Comparison of ENCODE assay signal across 8 mouse cellular contexts in the genomic region with DNA sequence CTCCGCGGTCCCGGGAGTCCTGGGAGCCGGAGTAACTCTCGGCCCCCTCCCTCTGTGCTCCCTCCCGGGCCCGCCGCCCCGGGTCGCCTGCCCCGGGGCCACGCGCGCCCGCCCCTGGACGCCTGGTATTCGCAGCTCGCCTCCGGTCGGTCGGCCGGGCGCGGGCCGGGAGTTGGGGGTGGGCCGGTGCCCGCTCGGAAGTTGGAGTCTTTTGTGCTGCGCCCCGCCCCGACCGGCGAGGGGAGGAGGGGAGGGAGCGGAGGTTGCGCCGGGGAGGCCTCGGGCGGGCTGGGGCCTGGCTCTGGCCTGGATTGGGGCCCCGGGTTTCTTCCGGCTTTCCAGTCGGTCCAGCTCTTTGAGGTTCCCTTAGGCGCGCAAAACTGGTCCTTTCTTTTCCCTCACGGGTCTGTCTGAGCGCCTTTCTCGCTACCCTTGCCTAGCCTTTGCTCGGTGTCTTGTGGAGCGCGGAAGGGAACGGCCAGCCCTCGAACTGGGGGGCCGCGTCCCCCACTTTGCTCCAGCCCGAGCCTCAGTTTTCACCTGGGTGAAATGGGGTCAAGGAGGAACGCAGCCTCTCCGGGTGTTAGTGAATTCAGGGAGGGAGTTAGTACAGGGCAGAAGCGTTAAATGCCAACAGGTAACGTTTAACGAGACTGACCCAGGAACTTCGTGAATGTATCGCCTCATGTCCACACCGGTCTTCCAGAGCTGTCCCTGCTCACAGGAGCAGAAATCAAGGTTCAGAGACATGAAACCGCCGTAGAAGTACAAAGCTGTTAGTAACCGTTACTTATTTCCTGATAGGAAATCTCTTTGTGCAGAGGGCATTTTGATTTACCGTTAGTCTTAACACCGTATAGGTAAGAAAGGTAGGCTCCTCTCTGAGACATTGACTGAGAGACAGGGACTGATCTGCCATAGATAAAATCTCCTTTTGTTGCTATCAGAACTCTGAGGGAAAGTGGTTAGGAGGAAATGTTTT. TPM values are rescaled to one million over a fixed set of nuclear protein-coding genes. Genes with fewer than 3 reads are reported as not detected.
DNase-seq lines count a peak whose midpoint lies in the region; ATAC-seq and TF ChIP-seq lines count a peak whose summit lies in the region.

No protein-coding gene starts in this region.

- H3K79me2 ChIP-seq in C2C12 (ENCODE audit: control insufficient read depth, insufficient read depth), result peaks cover 58% of the 10 kb centered on the region

- no peak for TF ChIP-seq EP300 in stomach, postnatal 0 days (optimal IDR thresholded peaks at IDR 0.05)

- peak overlapping the region; percentile 98 for H3K27ac ChIP-seq in bone marrow macrophage, adult 2 months (ENCODE audit: insufficient read depth, low read depth, low read length)
- H3K27ac ChIP-seq in heart, embryonic 13.5 days (replicated peaks), result peak overlapping the region; percentile 99
- peak overlapping the region; percentile 97 for H3K27ac ChIP-seq in liver, embryonic 15.5 days (replicated peaks)
- peak overlapping the region; percentile 98 for H3K27ac ChIP-seq in stomach, postnatal 0 days (replicated peaks)

- under 1% methylated on average over 67 of the region's 67 CpGs for WGBS in heart, embryonic 13.5 days
- under 1% methylated on average over 67 of the region's 67 CpGs for WGBS in liver, embryonic 15.5 days (ENCODE audit: insufficient replicate concordance)
- under 1% methylated on average over 67 of the region's 67 CpGs for WGBS in stomach, postnatal 0 days

- H3ac ChIP-seq in C2C12 (ENCODE audit: control insufficient read depth, insufficient read length, low read depth), result peak overlapping the region; percentile 90

- TF ChIP-seq POLR2A in bone marrow macrophage, adult 2 months (IDR thresholded peaks at IDR 0.05; ENCODE audit: borderline replicate concordance, low read depth, low read length), result no peak

- H3K4me3 ChIP-seq in C2C12 (ENCODE audit: insufficient read depth, poor library complexity, severe bottlenecking), result peak overlapping the region; percentile 93
- peak overlapping the region; percentile 82 for H3K4me3 ChIP-seq in bone marrow macrophage, adult 2 months (ENCODE audit: insufficient read depth, low read length)
- H3K4me3 ChIP-seq in erythroblast, embryonic 14.5 days (replicated peaks), result peak overlapping the region; percentile 98
- peak overlapping the region; percentile 97 for H3K4me3 ChIP-seq in heart, embryonic 13.5 days
- peak overlapping the region; percentile 98 for H3K4me3 ChIP-seq in liver, embryonic 15.5 days (replicated peaks)
- H3K4me3 ChIP-seq in stomach, postnatal 0 days (ENCODE audit: low read depth, low read length), result peak overlapping the region; percentile 91

- H3K9me3 ChIP-seq in erythroblast, embryonic 14.5 days (ENCODE audit: control insufficient read depth, low read length), result no peaks in the 10 kb centered on the region
- no peaks in the 10 kb centered on the region for H3K9me3 ChIP-seq in heart, embryonic 13.5 days
- no peaks in the 10 kb centered on the region for H3K9me3 ChIP-seq in liver, embryonic 15.5 days (replicated peaks)
- H3K9me3 ChIP-seq in stomach, postnatal 0 days (ENCODE audit: control insufficient read depth, low read length), result no peaks in the 10 kb centered on the region

- peaks cover 21% of the 10 kb centered on the region for H3K4me1 ChIP-seq in bone marrow macrophage, adult 2 months (ENCODE audit: control insufficient read depth, insufficient read depth, low read length)
- H3K4me1 ChIP-seq in erythroblast, embryonic 14.5 days (ENCODE audit: control insufficient read depth), result peaks cover 80% of the 10 kb centered on the region
- peaks cover 54% of the 10 kb centered on the region for H3K4me1 ChIP-seq in heart, embryonic 13.5 days
- peaks cover 78% of the 10 kb centered on the region for H3K4me1 ChIP-seq in liver, embryonic 15.5 days (replicated peaks)
- H3K4me1 ChIP-seq in stomach, postnatal 0 days (replicated peaks; ENCODE audit: control insufficient read depth, insufficient read depth), result 0 out of 2 replicates have a peak, but pooled peaks cover 11% of the 10 kb centered on the region

- H3K4me2 ChIP-seq in heart, embryonic 13.5 days, result peak overlapping the region; percentile 95
- H3K4me2 ChIP-seq in liver, embryonic 15.5 days, result peak overlapping the region; percentile 80
- H3K4me2 ChIP-seq in stomach, postnatal 0 days (replicated peaks; ENCODE audit: low read depth), result peak overlapping the region; percentile 82

- H3K79me3 ChIP-seq in C2C12 (ENCODE audit: low read depth), result peaks cover 56% of the 10 kb centered on the region

- no peak for TF ChIP-seq CTCF in C2C12 (IDR thresholded peaks at IDR 0.05; ENCODE audit: control insufficient read depth, insufficient read depth, insufficient read length)
- TF ChIP-seq CTCF in bone marrow macrophage, adult 2 months (IDR thresholded peaks at IDR 0.05; ENCODE audit: low read depth, low read length), result no peak
- TF ChIP-seq CTCF in stomach, postnatal 0 days (IDR thresholded peaks at IDR 0.05; ENCODE audit: low read depth), result peak; percentile 6; the same call in 1 of the 2 replicates

- H3K9ac ChIP-seq in heart, embryonic 13.5 days, result peak overlapping the region; percentile 91
- H3K9ac ChIP-seq in liver, embryonic 15.5 days, result peak overlapping the region; percentile 98
- peak overlapping the region; percentile 96 for H3K9ac ChIP-seq in stomach, postnatal 0 days (ENCODE audit: low read length)

- peak; percentile 16; the same call in 1 of the 2 replicates for ATAC-seq in heart, embryonic 13.5 days (ENCODE audit: extremely low read depth, insufficient number of reproducible peaks, low FRiP score, low TSS enrichment)
- peak; percentile 34 for ATAC-seq in liver, embryonic 15.5 days (ENCODE audit: insufficient read depth)
- peak; percentile 60 for ATAC-seq in stomach, postnatal 0 days (ENCODE audit: low FRiP score, low TSS enrichment)

- H3K27me3 ChIP-seq in C2C12 (ENCODE audit: control insufficient read depth, insufficient read depth, insufficient read length), result no peaks in the 10 kb centered on the region
- H3K27me3 ChIP-seq in erythroblast, embryonic 14.5 days (ENCODE audit: control insufficient read depth), result no peaks in the 10 kb centered on the region
- H3K27me3 ChIP-seq in heart, embryonic 13.5 days (replicated peaks), result no peaks in the 10 kb centered on the region
- H3K27me3 ChIP-seq in liver, embryonic 15.5 days, result no peaks in the 10 kb centered on the region
- no peaks in the 10 kb centered on the region for H3K27me3 ChIP-seq in stomach, postnatal 0 days (ENCODE audit: control insufficient read depth, insufficient read depth, low read length)

- peaks cover 9% of the 10 kb centered on the region for H3K36me3 ChIP-seq in C2C12 (ENCODE audit: control insufficient read depth, insufficient read depth)
- peaks cover 49% of the 10 kb centered on the region for H3K36me3 ChIP-seq in erythroblast, embryonic 14.5 days (ENCODE audit: control insufficient read depth)
- no peaks in the 10 kb centered on the region; the same call in 1 of the 2 replicates for H3K36me3 ChIP-seq in heart, embryonic 13.5 days
- peaks cover 25% of the 10 kb centered on the region for H3K36me3 ChIP-seq in liver, embryonic 15.5 days (replicated peaks)
- H3K36me3 ChIP-seq in stomach, postnatal 0 days (ENCODE audit: control insufficient read depth, insufficient read depth, low read length), result no peaks in the 10 kb centered on the region

- peak; percentile 90 for DNase-seq in kidney, postnatal 10 days
- peak; percentile 75 for DNase-seq in neural tube, embryonic 10.5 days (ENCODE audit: extremely low spot score, low spot score)
- DNase-seq in stomach, postnatal 0 days (ENCODE audit: low spot score), result peak; percentile 90

TF ChIP-seq in C2C12, 6 proteins besides CTCF, POLR2A, EP300 and RAD21:
- TF ChIP-seq CEBPB (IDR thresholded peaks at IDR 0.05; ENCODE audit: low read depth), result no peak
- no peak for TF ChIP-seq FOSL1 (IDR thresholded peaks at IDR 0.05; ENCODE audit: insufficient read depth, low read length, poor library complexity, severe bottlenecking)
- no peak for TF ChIP-seq MAX (IDR thresholded peaks at IDR 0.05)
- no peak for TF ChIP-seq USF1 (IDR thresholded peaks at IDR 0.05; ENCODE audit: low read depth)
- no peak for TF ChIP-seq MYOD1 (IDR thresholded peaks at IDR 0.05; ENCODE audit: control insufficient read depth, insufficient read length, low read depth)
- no peak for TF ChIP-seq MYOG (IDR thresholded peaks at IDR 0.05; ENCODE audit: control insufficient read depth, extremely low read depth, insufficient read length)
TF ChIP-seq in C2C12: peak in this region for 0.

RNA-seq across cellular contexts. Expression of a gene that starts 0.8 kb away (rescaled TPM):
- not detected for polyA plus RNA-seq in C2C12 (2012; fragmentation: generic; extraction: Trizol)
- polyA plus RNA-seq in bone marrow macrophage, adult 2 months (2012; ENCODE audit: insufficient read depth, insufficient read length, missing spikeins), result not detected in 2 replicates
- polyA plus RNA-seq in erythroblast, embryonic 14.5 days (2012), result not detected in 2 replicates
- 0.32 TPM in 1 of 2 replicates, not detected in the other for polyA plus RNA-seq in heart, embryonic 13.5 days (2015; fragmentation: Nextera tagmentation; extraction: Ambion mirVana)
- polyA plus RNA-seq in liver, embryonic 15.5 days (2015; fragmentation: Nextera tagmentation; extraction: Ambion mirVana), result 0.32 TPM in 1 of 2 replicates, not detected in the other
- polyA plus RNA-seq in stomach, postnatal 0 days (2015; fragmentation: Nextera tagmentation; extraction: Ambion mirVana), result 0.41 and 0.65 TPM in 2 replicates

RNA-seq across cellular contexts. Expression of a gene that starts 1.1 kb away (rescaled TPM):
- 358 TPM for polyA plus RNA-seq in C2C12 (2012; fragmentation: generic; extraction: Trizol)
- 108 and 129 TPM in 2 replicates for polyA plus RNA-seq in bone marrow macrophage, adult 2 months (2012; ENCODE audit: insufficient read depth, insufficient read length, missing spikeins)
- 135 and 142 TPM in 2 replicates for polyA plus RNA-seq in erythroblast, embryonic 14.5 days (2012)
- polyA plus RNA-seq in heart, embryonic 13.5 days (2015; fragmentation: Nextera tagmentation; extraction: Ambion mirVana), result 27.8 and 32.4 TPM in 2 replicates
- 23.6 and 24.9 TPM in 2 replicates for polyA plus RNA-seq in liver, embryonic 15.5 days (2015; fragmentation: Nextera tagmentation; extraction: Ambion mirVana)
- 16.8 and 18.7 TPM in 2 replicates for polyA plus RNA-seq in stomach, postnatal 0 days (2015; fragmentation: Nextera tagmentation; extraction: Ambion mirVana)

RNA-seq across cellular contexts. Expression of a gene that starts 22.1 kb away (rescaled TPM):
- polyA plus RNA-seq in C2C12 (2012; fragmentation: generic; extraction: Trizol), result not detected
- polyA plus RNA-seq in bone marrow macrophage, adult 2 months (2012; ENCODE audit: insufficient read depth, insufficient read length, missing spikeins), result not detected in 2 replicates
- not detected in 2 replicates for polyA plus RNA-seq in erythroblast, embryonic 14.5 days (2012)
- not detected in 2 replicates for polyA plus RNA-seq in heart, embryonic 13.5 days (2015; fragmentation: Nextera tagmentation; extraction: Ambion mirVana)
- polyA plus RNA-seq in liver, embryonic 15.5 days (2015; fragmentation: Nextera tagmentation; extraction: Ambion mirVana), result not detected in 2 replicates
- not detected in 2 replicates for polyA plus RNA-seq in stomach, postnatal 0 days (2015; fragmentation: Nextera tagmentation; extraction: Ambion mirVana)

Comparison
In these comparisons a context has a peak if more than half of its experiments do, and no peak if none do; other contexts are left out.
1. Peak in every context shown above with its lines: DNase-seq, ATAC-seq, H3K4me3 ChIP-seq and H3K27ac ChIP-seq.